Mouse (Mus musculus) cerebellum, postnatal 36 days (tissue): ENCODE measurements at regions not wholly inside any gene's neighbourhood (a gene's known extent, or its start where the extent isn't known, plus 50 kb on each side); places are given as distances from the start of the nearest gene placed in this dataset.

Experiments used
- DNase-seq, 2 experiments: peaks; one replicate each; pipeline ENCODE4 v3.0.0; 2021 to 2022; ENCODE audit warnings: mixed read lengths in 2 of 2

DNA sequence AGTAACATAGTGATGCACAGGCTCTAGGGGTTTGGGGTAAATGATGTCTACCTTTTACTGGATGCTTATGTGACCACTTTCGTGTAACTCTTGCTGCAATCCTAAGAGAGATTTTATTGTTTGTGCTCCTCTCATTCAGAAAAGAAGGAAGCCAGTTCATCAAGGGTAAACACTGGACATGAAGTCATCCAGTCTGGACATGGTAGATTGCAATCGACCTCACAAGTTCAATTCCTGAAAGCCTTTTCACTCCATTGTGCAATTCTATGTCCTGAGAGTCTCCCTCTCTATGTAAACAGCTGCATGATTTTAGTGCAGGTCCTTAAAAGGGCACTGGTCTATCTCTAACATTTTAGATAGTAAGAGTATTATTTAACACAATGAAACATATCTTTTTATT, 73.5 kb upstream of the Gm16223 start:
- no peak for DNase-seq

DNA sequence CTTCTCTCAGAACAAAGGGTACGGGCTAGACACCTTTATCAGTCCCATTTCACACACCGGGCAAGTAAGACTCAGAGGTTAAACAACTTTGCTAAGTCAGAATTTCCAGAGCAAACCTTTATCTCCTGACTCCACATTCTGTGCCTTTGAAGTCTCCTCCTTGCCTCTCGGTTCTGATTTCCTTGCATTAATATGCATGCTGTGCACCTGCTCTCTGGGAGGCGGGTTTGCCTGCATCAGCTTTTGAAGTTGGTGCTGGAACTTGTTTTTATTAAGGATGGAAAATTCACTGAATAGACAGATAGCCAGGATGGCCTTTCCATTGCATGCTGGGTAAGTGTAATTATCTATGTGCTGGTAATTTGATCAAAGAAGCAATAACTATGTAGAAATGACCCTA, 84.2 kb upstream of the Gm16223 start:
- DNase-seq = no peak

DNA sequence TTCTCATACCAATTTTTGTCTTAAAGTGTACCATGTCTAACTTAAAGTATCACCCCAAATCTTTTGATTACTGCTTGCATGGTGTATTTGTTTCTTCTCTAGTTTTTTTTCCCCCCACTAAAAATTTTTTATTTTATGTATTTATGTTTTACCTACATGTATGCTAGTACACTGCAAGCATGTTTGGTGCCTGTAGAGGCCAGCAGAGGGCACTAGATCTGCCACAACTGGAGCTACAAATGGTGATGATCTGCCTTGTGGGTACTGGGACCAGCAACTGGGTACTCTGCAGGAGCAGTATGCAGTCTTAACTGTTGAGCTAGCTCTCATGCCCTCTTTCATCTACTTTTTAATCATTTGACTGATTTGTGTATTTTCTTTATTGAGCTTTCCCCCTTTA, 92.2 kb upstream of the Gm16223 start:
- DNase-seq = no peak

DNA sequence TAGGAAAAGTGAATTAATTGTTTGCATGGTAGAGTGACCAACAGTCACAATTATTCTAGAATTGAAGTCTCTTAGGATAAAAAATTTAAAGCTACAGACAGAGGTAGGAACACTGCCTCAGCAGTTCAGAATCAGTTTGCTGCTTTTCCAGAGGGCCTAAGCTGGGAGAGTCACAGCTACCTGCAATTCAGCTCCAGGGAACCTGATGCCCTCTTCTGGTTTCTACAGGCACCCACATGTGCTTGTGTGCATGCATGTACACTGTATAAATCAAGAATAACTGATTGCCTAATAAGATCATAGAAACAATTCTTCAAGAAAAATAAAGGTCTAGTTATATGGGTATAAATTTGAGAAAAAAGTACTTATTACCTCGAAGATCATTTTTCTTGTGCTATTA, 96.6 kb upstream of the Gm16223 start:
- DNase-seq = peak; percentile 5 to 7

DNA sequence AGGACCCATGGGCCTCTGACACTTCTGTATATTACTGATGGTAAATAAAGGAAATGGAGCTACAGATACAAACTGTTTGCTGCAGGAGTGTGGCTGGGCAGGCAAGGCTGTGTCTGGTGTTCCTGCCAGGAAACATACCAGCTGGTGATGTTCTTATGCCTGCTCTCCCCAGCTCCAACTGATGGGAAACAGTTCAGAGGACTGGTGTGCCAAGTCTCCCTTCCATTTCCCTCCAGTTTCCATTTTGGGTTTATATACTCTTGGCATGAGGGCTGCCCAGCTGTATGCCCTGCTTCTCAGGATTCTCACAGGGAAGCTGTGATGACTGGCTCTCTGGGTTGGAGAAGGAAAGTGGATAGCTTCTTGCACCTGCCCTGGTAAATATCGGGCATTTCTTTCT, 100.8 kb upstream of the Gm16223 start:
- no peak for DNase-seq

DNA sequence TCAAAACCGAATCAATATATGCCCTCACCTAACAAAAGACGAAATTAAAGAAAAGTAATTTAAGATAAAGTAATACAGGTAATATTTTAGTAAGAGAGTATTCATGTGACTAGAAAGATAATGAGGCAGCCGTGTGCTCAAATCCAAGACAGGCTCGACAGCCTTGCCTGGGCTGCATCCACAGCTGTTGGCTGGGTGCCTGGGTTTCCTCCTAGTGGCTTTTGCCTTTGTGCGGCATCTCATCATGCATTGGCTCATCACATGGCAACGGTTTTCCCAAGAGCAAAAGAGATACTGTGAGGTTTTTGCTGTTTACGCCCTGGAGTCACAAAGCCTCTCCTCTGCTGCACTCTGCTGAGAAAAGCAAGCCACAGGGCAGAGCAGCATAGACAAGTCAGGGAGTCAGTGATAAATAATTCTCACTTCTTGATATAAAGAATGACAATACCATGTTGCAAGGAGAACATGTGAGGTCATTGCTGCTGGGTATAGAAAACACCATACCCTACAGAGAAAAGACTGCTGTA, 103.1 kb upstream of the Bod1l start:
- DNase-seq = peak in 1 of 2 experiments; percentile 20

DNA sequence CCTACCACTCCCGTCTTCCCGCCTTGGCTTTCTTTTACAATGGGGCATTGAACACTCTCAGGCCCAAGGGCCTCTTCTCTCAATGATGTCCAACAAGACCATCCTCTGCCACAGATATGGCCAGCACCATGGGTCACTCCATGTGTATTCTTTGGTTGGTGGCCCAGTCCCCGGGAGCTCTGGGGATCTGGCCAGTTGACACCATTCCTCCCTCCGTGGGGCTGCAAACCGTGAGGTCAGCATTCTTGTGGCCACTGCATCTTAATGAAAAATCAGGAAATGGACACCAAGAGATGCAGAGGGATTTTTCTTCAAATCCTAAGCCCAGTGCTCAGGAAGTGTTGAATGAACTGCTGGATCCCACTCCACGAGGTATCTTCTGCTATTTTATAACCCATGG, 99.3 kb upstream of the Bod1l start:
- peak in 1 of 2 experiments; percentile 3 for DNase-seq

DNA sequence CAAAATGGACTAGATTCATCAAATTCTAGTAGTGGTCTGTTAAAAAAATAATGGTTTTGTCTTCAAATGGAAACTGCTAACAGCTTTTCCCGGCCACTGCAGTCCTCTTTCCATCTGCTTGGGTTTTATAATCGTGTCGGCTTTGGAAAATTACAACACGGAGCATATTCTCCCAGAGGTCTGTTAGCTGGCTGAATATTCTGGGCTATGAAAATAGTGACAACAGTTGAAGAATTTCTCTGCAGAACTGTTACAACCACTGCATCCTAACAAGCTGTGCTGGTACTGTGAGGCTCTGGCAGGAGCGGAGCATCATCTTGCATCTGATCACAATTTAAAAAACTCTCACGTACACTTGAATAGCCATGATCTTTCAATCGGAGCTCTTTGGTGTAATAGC, 98.0 kb upstream of the Bod1l start:
- no peak for DNase-seq

DNA sequence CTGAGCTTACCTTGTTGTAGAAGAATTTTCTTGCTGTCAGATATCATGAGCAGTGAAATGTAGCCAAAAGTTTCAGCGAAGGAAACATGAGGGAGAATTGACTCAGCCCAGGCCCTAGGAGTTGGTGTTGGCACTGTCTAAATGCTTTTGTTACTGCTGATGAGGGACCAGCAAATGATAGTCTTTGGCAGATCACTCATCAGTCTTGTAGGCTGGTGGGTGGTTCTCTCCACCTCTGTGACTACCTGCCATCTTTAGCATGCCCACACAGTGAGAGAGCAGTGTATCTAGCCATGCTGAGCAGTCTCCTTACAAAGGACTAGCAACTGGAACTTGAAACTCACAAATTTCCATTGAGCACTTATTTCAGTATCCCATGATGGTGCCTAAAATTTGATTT, 97.1 kb upstream of the Bod1l start:
- DNase-seq = no peak

DNA sequence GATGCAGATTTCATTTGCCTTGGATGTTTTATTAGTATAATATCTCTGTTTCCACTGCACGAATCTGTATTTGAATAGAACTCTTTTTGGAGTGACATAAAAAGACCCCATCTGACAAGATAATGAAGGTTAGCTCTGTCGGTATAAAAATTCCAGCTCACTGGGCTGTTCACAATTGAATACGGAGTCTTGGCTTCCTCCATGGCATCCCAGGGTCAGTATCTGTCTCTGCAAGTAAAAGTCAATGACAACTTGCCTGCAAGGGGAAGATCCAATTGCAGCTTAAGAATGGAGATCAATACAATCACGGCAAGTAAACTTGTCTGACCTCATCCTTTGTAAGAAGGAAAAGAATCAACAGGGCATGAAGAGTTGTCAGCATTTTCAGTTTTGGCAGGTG, 95.6 kb upstream of the Bod1l start:
- no peak for DNase-seq

DNA sequence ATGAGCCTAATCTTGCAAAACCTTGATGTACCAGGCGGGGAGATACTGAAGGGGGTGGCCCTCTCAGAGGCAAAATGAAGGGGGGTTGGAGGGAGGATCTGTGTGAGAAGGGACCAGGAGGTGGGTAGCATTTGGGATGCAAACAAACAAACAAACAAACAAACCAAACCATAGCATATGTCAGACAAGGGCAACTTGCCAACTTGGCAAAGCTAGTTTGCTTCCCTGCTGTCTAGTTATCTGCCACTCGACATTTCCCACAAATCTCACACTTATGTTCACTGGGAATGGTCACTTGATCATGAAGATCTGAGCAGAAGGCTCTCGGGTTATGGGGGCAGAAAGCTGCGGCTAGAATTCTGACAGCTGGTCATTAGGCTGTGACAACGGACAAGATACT, 65.9 kb upstream of the Bod1l start:
- peak; percentile 71 to 86 for DNase-seq

DNA sequence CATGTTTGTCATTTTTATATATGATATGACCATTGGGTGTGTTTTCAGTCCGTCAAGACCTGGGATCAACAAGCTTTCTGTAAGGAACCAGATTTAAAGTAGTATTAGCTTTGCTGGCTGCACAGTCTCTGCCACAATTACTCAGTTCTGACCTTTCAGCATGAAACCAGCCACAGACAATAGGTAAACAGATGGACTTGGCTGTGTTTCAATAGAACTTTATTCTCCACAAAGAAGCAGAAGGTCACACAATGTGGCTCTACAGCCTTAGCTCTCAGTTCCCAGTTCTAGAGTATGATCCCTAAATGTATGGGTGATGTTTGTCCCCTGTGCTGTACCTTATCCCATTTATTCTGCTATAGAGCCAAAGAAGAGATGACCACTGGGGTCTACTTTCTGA, 63.6 kb upstream of the Bod1l start:
- peak in 1 of 2 experiments; percentile 15 for DNase-seq

DNA sequence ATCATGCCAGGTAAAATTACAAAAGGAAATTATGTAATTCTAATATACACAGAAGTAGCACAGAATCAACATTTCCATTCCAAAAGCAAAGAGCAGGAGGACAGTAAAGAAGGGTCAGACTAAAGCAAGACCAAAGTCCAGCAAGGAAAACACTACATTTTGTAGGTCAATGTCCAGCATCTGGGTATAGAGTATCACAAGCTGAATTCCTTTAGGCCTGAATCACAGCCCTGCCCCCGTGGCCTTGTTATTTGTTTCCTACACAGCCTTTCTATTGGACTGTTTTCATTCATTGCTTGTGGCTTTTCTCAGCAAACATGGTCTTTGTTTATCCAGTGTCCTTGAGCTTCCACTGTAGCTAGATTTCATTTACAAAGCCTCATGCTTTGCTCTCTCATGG, 60.4 kb upstream of the Bod1l start:
- DNase-seq = no peak

DNA sequence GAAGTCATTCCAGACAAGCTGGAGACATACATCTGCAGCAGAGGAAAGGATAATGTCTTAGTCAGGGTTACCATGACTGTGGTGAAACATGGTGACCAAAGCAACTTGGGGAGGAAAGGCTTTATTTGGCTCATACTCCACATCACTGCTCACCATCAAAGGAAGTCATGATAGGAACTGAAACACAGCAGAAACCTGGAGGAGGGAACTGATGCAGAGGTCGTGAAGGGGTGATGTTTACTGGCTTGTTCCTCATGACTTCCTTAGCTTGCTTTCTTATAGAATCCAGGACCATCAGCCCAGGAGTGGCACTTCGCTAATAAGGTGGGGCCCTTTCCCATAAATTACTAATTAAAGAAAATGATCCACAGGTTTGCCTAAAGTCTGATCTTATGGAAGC, 55.1 kb upstream of the Bod1l start:
- DNase-seq = no peak

DNA sequence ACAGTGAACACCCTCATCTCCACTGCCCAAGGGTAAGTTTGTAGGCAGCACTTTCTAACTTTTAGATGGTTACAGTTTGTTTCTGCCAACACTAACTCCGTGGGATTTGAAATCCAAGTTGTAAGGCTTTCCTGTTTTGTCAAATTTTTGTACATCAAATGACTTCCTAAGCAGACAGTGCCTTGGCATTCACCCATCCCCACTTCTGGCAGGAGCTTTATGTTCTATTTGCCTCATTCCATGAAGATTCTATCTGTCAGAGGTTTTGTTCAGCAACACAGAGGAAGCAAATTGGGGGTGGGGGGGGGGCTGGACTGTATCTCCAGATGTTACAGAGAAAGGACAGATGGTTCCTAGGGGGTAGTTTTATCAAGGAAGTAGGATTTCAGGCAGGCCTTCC, 54.6 kb upstream of the Bod1l start:
- DNase-seq = no peak
